Mouse (Mus musculus) gastrocnemius, postnatal 36 days (tissue): ENCODE measurements around the gene Glyctk. TPM values are rescaled to one million over a fixed set of nuclear protein-coding genes. Genes with fewer than 3 reads are reported as not detected.
A peak's percentile ranks its signal among the peaks of the same experiment; 100 is the strongest.

Experiments
- DNase-seq, 2 experiments: peaks; one replicate each; pipeline ENCODE4 v3.0.0; 2022
- intact Hi-C: fragments of 180-260 bp; cut with DNase I; formaldehyde crosslinking; loops from one replicate; pipeline ENCODE4 v1.15.1; 2025
- total RNA-seq, 2 experiments: library from RNA; stranded (reverse); gene quantifications; 2 replicates each; pipeline ENCODE4 v1.2.3; 2021

Gene Glyctk
- total RNA-seq, 2 experiments from 2014 or later: 0.76 to 1.2 TPM

DNA sequence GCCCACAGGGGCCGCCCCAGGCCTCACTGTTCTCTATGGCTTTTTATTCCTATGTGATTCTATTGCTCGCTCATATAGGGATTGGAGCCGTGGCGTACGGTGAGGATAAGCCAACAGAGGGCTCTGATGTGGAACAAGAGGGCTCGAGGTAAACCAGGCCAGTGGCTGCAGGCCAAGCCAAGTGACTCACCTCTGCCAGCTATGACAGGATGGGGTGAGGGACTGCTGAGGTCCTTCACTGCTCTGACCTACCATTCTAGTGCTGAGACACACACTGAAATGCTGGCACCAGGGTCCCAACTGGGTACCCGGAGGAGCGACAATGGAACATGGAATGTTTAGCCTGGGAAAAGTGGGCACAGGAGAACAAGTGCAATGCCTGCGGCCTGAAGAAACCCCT, 3.8 kb downstream of the Glyctk start:
- intact Hi-C loops: no loop called here
- no peak for DNase-seq

DNA sequence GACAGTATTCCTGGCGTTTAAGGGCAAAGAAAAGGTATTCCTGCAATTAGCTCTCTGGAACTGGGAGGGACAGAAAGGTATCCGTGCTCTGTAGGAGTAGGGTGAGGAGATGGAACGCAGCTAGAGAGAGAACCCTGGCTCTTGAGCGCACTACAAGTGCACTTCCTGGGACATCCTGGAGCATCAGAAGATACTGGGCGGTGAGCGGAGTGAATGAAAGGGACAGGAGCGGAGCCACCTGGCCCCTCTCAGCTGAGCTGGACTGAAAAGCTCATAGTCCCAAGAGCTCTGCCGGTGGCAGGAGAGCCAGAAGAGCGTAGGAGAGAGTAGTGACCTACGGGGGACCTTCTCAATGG, 8.6 kb downstream of the Glyctk start:
- intact Hi-C loops: no loop called here
- no peak for DNase-seq

DNA sequence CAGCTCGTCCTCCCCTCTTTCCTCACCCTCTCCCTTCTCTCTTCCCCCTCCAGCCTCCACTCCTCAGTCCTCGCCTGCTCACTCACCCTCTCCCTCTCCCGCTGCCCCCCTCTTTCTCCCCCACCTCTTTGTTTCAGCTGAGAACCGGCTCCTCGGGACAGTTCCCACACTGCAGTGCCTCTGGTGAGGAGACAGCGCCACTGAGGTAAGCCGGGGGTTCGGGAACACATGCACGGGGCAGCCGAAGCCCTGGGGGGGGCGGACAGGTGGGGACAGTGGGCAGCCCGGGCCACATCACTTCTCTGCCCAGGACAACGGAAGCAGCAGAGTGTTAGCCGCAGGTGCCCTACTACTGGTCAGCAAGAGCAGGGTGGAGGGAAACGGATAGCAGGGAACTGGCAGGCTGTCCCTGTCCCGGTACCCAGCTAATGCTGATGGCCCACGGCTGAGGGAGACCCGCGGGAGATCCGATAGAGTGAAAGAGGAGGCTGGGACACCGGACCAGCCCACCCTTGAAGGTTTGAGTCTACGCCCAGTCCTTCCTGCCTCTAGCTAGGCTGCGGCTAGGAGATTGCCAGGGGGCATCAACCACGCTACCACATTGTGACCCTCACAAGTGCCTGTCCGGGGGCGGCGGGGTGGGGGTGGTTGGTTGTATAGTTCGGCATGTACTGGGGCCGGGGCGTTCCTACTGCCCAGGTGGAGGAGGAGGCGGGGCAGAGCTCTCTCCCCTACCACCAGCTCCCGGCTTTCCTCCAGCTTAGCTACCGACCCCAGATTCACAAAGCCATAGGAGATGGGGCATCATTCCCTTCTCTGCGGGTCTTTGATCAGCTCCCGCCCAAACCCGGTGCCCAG, 9.2 kb downstream of the Glyctk start:
- intact Hi-C loops: no loop called here

DNA sequence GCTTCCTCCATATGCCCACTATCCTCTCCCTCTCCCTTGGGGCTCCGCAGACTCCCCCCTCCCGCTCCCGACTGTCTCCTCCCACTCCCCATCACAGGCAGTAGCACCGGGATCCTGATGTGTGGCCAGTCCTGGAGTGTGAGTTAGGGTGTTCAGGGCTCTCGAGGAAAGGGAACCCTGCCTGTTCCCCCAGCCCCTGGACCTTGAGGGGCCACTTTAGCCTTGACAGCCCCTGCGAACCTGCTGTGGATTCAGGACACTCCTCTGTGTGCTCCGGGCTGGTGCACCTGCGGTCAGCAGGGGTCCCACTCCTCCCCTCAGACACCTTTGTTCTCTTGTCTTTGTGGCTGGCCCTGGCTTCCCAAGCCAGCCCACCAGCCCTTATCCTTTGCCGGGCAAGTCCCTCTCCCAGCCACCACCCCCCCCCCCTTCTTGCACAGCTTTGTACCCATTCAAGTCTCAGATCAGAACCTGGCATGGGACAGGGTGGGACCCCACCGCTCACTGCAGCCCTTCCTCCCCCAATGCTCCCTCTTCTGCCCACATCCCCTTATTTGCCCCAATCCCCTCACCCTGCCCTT, 10.0 kb downstream of the Glyctk start:
- intact Hi-C loops: no loop called here
- DNase-seq: no peak

More for the DNA sequence above, 9.2 kb downstream of the Glyctk start:
- DNase-seq: no peak

DNA sequence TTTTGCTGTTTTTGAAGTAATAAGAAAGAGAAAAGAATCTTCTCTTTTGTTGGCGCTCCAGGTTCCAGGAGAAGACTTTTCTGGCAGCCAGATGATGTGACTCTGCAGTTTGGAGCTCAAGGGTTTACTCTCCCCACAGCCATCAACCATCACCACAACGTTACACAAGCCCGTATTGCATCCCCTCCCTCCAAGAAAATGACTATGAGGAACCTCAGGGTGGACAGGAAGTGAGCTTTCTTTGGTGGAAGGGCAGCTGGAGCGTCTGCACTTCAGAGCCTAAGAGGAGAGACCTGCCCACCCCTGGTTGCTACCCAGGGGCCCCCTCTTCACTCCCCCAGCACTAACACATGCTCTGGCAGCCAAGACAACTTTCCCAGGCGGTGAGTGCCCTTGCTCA, 10.7 kb downstream of the Glyctk start:
- DNase-seq: no peak
- intact Hi-C loops: no loop called here

DNA sequence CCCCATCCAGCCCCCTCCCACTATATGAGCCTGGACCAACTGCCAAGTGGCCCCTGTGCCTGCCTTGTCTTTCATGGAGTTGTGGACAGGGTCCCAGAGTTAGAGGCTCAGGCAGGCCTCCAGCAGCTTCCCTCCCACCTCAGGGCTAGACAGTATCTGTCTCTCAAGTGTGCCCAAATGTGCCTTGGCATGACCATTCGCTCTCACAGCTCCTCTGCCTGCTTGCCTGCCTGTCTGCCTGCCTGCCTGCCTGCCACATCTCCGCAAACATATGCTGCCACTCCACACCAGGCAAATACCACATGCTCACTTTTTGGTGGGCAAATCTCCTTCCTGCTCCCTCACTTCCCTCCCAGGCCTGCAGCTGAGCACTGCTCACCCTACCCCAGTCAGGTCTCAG, 12.4 kb downstream of the Glyctk start:
- no peak for DNase-seq
- intact Hi-C loops: no loop called here

DNA sequence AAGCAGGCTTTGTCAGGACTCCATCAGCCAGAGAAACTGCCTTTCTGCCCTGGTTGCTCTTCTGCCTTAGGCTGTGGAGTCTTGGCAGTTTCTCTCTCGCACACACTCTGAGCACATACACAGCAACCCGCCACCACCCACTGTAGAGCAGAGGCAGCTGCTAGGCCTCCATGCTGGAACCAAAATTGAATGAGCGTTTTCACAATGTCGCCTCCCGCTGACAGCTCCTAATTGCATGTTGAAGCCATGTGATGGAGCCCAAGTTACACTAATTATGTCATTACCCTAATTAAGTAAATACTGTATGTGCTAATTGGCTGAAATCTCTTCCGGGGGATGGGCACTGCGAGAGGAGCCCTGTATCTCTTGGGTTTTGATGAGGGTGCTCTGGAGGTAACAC, 13.8 kb downstream of the Glyctk start:
- no peak for DNase-seq
- intact Hi-C loops: no loop called here

DNA sequence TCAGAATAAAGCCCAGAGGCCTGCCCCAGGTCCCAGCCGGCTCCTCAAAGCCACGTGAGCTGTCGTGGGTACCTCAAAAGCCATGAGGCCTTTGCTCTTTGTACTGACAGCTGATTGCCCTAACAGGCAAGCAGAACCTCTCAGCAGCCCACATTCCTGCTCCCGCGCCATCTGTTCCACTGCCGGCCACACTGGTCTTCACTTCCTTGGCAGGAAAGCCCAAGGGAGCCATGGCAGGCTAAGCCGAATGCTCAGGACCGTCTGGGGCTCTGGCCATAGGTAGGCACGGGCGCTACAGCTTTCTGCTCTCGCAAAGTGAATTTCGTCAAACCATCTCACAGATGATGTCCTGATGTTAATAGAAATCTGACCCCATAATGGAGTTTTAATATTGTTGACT, 16.0 kb downstream of the Glyctk start:
- intact Hi-C loops: no loop called here
- no peak for DNase-seq

DNA sequence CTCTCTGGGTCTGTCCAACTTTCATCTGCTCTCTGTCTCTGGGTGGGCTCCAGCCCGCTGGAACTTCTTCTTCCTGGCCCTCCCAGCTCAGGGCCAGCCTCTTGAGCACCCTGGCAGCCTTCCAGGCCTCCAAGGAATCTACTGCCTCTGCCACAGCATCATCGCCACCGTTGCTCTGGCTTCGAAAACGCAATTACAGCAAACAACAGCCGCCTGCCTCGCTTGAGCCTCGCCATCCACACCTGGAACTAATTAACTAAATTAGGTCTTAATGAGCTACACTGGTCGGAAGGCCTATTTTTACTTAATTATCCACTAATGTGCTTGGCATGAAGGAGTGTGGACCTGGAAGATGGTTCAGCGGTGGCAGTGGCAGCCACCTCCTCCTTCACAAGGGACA, 18.2 kb downstream of the Glyctk start:
- no peak for DNase-seq
- intact Hi-C loops: no loop called here

DNA sequence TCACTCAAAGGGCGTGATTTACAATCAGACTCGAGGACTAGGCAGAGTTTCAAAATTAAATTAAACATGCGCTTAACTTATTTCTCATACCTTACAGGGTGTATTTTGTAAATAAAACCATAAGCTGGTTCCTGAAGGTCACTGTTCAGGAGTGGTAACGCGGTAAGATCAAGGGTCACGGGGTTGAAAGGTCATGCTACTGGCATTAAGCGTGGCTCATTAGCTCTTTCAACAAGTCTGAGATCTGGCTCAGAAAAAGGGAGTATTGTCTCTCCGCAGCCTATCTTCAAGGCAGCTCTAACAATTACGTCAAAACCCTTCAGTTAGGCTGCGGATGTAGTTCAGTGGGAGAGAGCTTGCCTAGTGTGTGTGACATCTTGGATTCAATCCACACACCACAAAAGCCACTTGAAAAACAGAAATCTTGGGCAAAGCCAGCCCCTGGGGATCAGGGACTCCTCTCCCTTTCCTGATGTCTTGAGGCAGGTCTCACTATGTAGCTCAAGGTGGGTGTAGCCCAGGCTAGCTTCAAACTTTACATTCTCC, 20.2 kb downstream of the Glyctk start:
- intact Hi-C loops: no loop called here
- DNase-seq: no peak

DNA sequence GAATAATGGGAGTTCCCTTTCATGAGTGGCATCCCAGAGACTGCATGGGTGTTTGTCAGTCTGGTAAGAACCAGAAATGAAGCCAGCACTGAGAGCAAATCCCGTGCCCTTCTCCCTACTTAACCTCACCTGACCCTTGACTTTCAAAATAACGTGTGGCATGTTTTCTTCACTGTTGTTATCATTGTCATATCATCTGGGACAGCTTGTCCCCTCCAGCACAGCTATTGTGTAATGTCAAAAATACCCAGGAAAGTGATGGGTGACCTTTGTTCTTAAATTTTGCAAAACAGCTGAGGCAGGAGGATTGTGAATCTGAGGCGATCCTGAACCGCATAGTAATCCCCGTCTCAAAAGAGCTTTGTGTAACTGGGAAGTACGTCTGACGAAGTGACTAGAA, 27.7 kb downstream of the Glyctk start:
- no peak for DNase-seq
- intact Hi-C loops: no loop called here

DNA sequence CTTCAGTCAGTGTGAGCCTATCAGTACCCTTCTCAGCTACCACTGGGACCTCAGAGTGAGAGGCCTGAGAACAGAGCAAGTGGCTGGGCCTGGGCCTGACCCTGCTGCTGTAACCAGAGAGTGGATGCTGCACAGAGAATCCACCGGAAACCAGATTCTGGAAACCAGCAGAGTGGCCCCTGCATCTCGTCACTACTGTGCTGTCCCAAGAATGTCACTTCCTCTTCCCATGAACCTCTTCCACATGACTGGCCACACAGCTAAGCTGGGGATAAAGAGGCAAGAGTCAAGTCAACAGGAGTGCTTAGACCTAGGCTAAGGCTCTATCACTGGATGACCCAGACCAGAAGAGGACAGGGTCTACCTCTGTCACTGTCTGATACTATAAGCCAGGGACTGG, 28.9 kb downstream of the Glyctk start:
- no peak for DNase-seq
- intact Hi-C loops: no loop called here

DNA sequence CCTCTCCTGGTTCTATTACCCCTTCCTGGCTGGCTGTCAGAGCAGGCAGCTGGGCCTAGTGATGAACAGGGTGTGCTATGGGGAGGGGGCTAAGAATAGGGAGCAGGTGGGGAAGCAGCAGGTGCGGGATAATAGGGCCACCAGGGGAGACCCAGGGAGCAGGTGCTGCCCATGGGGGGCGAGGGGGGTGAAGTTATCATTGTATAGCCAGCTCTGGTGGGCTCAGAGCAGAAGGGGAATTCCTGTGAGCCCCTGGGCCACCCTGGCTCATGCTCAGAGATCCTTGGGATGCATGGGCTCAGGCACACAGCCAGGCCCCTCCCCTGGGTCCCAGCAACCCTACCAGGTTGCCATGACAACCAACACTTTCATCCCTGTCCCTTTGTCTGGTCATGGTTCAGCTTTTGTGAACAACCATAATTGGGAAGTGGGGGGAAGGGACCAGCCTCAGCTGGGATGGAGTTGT, 31.1 kb downstream of the Glyctk start:
- intact Hi-C loops: no loop called here
- no peak for DNase-seq

DNA sequence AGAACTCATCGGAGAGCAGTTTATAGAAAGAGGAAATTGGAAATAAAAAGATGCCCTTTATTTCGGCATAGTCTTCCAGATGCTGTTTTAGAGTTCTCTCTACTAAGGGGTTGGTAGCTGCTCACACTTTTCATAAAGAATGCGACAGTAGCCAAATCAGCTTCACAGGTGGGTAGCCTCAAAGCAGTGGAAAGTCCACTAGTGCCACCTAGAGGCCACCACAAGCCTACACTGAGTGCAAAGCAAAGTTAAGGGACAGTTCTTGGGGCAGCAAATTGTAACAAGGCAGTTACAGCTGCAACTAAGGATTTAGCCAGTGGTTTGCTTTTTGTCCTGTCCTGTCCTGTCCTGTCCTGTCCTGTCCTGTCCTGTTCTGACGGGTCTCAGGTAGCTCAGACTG, 34.3 kb downstream of the Glyctk start:
- no peak for DNase-seq
- intact Hi-C loops: no loop called here

DNA sequence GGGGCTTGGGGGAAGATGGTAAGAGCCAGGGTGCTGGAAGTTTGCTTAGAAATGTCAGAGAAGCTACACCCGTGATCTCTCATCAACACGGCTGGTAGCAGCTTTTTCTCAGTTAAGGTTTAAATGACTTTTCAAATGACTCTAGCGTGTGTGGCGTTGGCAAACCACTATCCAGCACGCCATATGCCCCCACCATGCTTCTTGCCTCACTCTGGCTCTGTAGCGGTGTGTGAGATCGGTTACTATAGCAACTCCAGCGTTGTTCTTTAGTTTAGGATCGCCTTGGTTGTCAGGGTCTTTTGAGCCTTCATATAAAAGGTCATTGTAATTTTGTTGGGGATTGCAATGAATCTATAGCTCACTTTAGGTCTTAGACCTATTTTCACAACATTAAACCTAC, 38.9 kb downstream of the Glyctk start:
- intact Hi-C loops: no loop called here
- DNase-seq: no peak

DNA sequence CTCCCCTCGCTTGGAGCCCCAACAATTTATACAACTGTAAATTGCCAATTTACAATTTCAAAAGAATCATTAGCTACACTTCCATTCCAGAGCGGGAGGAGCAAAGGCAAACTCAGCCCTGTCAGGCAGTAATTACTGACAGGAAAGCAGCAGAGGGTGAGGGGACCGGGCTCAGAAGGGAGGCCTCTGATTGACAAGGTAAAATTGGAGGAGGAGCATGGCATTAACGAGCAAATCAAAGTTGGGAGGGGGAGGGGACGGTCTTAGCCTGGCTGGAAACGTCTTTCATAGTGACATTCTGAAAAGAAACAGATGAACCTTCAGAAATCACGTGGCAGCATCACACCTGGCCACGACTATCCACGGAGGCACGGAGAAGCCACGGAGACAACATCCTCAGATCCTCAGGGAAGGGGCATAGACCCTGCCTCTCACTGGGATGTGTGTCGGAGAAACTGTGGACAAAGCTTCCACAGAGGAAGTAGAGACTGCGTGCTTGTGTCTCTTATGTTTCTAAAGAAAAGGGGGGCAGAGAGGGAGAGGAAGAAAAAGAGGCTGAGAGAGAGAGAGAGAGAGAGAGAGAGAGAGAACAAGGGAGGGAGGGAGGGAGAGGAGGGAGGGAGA, 42.0 kb downstream of the Glyctk start:
- intact Hi-C loops: no loop called here
- no peak for DNase-seq

DNA sequence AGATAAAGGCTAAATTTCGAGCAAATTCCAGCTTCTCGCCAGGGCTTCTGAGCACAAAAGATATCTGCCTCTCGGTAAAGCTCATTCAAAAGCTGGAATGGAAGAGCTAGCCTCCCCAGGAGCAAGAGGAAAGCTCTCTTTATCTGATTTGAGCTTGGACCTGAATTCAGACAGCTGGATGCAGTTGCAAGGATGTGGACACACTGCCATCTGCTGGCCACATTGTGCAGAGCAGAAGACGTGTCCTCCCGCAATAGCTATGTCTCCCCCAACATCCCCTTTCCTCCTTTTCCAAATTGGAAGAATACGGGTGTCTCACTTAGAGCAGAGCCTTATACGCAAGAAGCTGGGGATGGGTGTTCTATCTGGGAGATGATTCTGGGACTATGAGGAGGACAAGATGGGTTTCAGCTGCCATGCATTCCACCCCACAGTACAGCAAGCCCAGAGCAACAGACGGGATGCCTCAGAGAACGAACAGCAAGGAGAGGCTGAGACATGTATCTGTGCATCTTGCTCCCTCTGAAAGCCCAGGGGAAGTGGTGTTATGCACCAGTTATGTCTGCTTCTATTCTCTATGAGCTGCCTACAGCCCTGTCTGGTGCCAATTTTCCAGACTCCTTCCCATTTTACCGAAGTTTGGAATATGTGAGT, 45.0 kb downstream of the Glyctk start:
- intact Hi-C loops: no loop called here
- DNase-seq: peak; percentile 42 to 48

DNA sequence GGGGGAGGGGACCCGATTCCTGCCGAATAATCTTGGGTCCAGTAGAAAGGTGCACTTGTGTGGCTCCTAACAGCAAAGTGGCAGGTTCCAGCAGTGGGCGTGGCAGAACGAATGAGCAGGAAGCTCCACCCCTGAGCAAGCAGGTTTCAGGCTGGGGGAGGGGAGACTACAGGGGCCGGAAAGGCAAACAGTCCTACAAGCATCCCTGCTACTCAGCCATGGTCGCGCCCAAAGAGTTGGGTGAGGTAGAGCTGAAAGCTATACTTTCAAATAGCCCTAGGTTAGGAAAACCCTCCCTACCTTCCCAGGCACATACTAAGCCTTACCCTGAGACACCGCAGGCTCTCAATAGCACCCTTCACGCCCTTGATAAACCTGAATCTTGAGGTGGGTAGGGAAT, 51.7 kb downstream of the Glyctk start:
- intact Hi-C loops: no loop called here
- DNase-seq: no peak

DNA sequence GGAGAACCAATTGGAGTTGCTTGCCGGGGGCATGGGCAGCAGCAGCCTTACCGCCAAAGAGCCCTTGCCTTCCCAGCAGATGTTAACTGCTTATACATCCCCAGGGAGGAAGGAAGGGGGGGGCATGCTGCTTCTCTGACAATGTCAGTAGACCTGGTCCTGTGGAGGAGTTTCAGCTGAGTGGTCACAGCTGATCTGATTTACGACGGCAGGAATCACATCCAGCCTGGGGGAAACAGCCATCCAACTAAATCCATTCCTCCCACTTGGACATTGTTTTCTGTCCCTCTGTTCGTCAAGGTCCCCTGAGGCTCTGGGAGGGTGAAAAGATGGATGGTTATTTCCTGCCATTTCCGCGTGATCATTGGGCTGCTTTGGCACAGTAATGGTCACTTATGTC, 53.5 kb downstream of the Glyctk start:
- no peak for DNase-seq
- intact Hi-C loops: no loop called here
